Mouse (Mus musculus) midbrain, embryonic 11.5 days (tissue): ENCODE data around the gene Hsd17b12. TPM values are rescaled to one million over a fixed set of nuclear protein-coding genes. Genes with fewer than 3 reads are reported as not detected.

ENCODE experiments used
- ATAC-seq: fragments of 200-750 bp; cut with Nextera tagmentation; 2 replicates; pipeline ENCODE4 v1.8.0; 2017; ENCODE audit warnings: moderate TSS enrichment, moderate library complexity; ENCODE audit not compliant: low FRiP score
- DNase-seq: peaks from one replicate; pipeline ENCODE4 v3.0.0; 2015; ENCODE audit warnings: low spot score; ENCODE audit errors: missing footprints
- H3K27ac ChIP-seq: fragments of 300-500 bp; sonication (generic); 2 replicates; pipeline ENCODE4 v1.5.1; 2014; ENCODE audit warnings: low read depth, low read length
- H3K27me3 ChIP-seq: fragments of 300-500 bp; sonication (generic); 2 replicates; pipeline ENCODE4 v1.6.1; 2014; ENCODE audit warnings: mild to moderate bottlenecking, low read length, moderate library complexity, mixed read lengths; ENCODE audit not compliant: control insufficient read depth, insufficient read depth
- H3K36me3 ChIP-seq: fragments of 300-500 bp; sonication (generic); 2 replicates; pipeline ENCODE4 v1.6.1; 2014; ENCODE audit warnings: mild to moderate bottlenecking, low read length, moderate library complexity, mixed read lengths; ENCODE audit not compliant: control insufficient read depth, insufficient read depth
- H3K4me1 ChIP-seq: fragments of 300-500 bp; sonication (generic); 2 replicates; pipeline ENCODE4 v1.6.1; 2014; ENCODE audit warnings: low read length; ENCODE audit not compliant: control insufficient read depth, insufficient read depth
- H3K4me2 ChIP-seq: fragments of 300-500 bp; sonication (generic); 2 replicates; pipeline ENCODE4 v1.6.1; 2014; ENCODE audit warnings: mild to moderate bottlenecking, moderate library complexity
- H3K4me3 ChIP-seq: fragments of 300-500 bp; sonication (generic); 2 replicates; pipeline ENCODE4 v1.5.1; 2014; ENCODE audit warnings: low read depth, low read length
- H3K9ac ChIP-seq: fragments of 300-500 bp; sonication (generic); 2 replicates; pipeline ENCODE4 v1.6.1; 2014; ENCODE audit warnings: low read length
- H3K9me3 ChIP-seq: fragments of 300-500 bp; sonication (generic); 2 replicates; pipeline ENCODE4 v1.6.1; 2016; ENCODE audit warnings: low read length; ENCODE audit not compliant: control insufficient read depth
- WGBS: fragments of 180-500 bp; shearing (Covaris S2); extraction: QIAGEN DNeasy Blood & Tissue Kit; methylation state at CpG from one replicate; pipeline ENCODE4 v1.1.7; 2014; 5-methylcytosine and 5-hydroxymethylcytosine counted together
- polyA plus RNA-seq: library from polyadenylated mRNA; unstranded; fragments of >200 nt; fragmentation: Nextera tagmentation; extraction: Ambion mirVana; gene quantifications from 2 replicates; pipeline ENCODE4 v1.2.1, GENCODE M21; 2014

The Hsd17b12 gene
- polyA plus RNA-seq, result 131 and 141 TPM in 2 replicates

DNA sequence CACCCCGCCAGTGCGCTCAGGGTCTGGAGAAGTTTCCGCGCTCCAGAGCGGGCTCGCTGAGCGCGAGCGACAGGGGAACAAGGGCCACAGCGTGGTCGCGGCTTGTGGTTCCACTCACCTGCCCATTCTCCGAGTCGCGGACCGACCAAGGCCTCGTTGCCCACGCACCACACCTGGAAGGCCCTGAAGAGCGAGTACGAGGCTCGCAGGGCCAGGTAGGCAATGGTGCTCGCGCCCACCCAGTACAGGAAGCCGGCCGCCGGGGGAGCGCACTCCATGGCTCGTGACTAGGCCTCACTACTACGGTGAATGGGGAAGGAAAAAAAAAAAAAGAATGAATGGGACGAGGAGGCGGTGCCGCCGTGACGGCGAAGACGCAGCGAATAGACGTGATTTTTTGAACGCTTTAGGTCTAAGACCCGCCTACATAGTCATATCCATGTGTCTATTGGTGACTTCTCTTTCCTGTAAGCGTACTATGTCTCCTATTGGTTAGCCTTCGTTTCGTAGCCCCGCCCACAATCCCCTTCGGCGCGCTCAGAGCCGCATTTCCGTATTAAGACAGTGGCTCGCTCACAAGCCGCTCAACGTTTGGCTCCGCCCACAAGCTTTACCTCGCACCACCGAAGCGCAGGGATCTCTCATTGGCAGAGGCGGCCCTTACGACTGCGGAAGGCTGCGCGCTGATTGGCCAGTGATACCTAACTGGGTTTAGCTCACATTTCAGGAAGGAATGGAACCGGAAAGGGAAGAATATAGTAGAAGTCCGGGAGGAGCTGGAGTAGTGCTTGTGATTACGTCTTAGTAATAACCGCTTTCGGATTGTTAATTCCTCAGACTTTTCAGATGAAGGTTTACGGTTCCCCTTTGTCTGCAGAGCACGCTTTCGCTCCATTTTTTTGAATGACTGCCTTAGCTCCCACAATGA lies at the start of gene Hsd17b12:
Gene Hsd17b12 (minus strand): TSS at position 373 of the 928 bp plus-strand sequence.
- Histone ChIP-seq H3K36me3 (no peaks in the 10 kb centered on the region), H3K27ac (peak within 1 kb of the TSS; percentile 72), H3K27me3 (no peaks in the 10 kb centered on the region), H3K4me1 (peaks cover 14% of the 10 kb centered on the region), H3K9me3 (no peaks in the 10 kb centered on the region), H3K9ac (peak within 1 kb of the TSS; percentile 86), H3K4me3 (peak within 1 kb of the TSS; percentile 87), H3K4me2 (peak within 1 kb of the TSS; percentile 74)
- WGBS, result under 1% methylated on average over 69 of the region's 69 CpGs
- ATAC-seq (peak; percentile 100), DNase-seq (peak; percentile 99)

- H3K36me3 ChIP-seq, result no peaks in the 10 kb centered on the region
- no peak overlapping the region for H3K9ac ChIP-seq
- H3K9me3 ChIP-seq, result no peaks in the 10 kb centered on the region
- 72% methylated on average over 2 of the region's 2 CpGs for WGBS
- H3K4me1 ChIP-seq, result peaks cover 6% of the 10 kb centered on the region
- DNase-seq (no peak), ATAC-seq (no peak)
- no peak overlapping the region for H3K27ac ChIP-seq
- no peak overlapping the region for H3K4me2 ChIP-seq
- no peak overlapping the region for H3K4me3 ChIP-seq
- H3K27me3 ChIP-seq, result no peaks in the 10 kb centered on the region
Measured at GRCm38 (mm10) chr2:94184906-94185305, 27.1 kb upstream of the Hsd17b12 start.

- H3K4me1 ChIP-seq, result peaks cover 6% of the 10 kb centered on the region
- no peaks in the 10 kb centered on the region for H3K9me3 ChIP-seq
- H3K4me2 ChIP-seq, result no peak overlapping the region
- ATAC-seq (peak; percentile 72), DNase-seq (no peak)
- no peak overlapping the region; the same call in 1 of the 2 replicates for H3K27ac ChIP-seq
- no peaks in the 10 kb centered on the region for H3K27me3 ChIP-seq
- no peaks in the 10 kb centered on the region for H3K36me3 ChIP-seq
- H3K9ac ChIP-seq, result no peak overlapping the region
- H3K4me3 ChIP-seq, result no peak overlapping the region
- WGBS, result 4% methylated on average over 6 of the region's 6 CpGs
Measured at GRCm38 (mm10) chr2:94184142-94184541, 26.4 kb upstream of the Hsd17b12 start.

DNA sequence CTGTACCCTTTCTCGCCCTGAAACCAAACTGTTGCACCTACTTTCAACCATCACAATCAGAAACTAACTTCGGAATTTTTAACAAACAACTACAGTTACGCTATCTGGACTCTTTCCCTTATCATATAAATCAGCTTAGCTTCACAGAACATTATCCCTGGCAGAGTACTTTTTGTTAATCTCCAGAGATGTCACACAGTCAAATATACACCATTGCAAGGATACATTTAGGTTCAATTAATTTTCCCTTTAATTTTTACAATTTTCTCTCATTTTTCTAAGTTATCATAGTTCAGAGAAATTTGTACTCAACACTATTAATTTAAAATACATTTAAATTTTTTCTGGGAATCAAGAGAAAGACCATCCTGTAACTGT lies 21.3 kb upstream of the Hsd17b12 start:
- Histone ChIP-seq H3K27ac (no peak overlapping the region), H3K9ac (peak overlapping the region; percentile 80), H3K4me3 (peak overlapping the region; percentile 76; the same call in 1 of the 2 replicates), H3K9me3 (no peaks in the 10 kb centered on the region), H3K36me3 (no peaks in the 10 kb centered on the region), H3K27me3 (no peaks in the 10 kb centered on the region), H3K4me2 (peak overlapping the region; percentile 23; the same call in 1 of the 2 replicates), H3K4me1 (peaks cover 10% of the 10 kb centered on the region)
- ATAC-seq (peak; percentile 53; the same call in 1 of the 2 replicates), DNase-seq (no peak)
- under 1% methylated on average over 3 of the region's 3 CpGs for WGBS

DNA sequence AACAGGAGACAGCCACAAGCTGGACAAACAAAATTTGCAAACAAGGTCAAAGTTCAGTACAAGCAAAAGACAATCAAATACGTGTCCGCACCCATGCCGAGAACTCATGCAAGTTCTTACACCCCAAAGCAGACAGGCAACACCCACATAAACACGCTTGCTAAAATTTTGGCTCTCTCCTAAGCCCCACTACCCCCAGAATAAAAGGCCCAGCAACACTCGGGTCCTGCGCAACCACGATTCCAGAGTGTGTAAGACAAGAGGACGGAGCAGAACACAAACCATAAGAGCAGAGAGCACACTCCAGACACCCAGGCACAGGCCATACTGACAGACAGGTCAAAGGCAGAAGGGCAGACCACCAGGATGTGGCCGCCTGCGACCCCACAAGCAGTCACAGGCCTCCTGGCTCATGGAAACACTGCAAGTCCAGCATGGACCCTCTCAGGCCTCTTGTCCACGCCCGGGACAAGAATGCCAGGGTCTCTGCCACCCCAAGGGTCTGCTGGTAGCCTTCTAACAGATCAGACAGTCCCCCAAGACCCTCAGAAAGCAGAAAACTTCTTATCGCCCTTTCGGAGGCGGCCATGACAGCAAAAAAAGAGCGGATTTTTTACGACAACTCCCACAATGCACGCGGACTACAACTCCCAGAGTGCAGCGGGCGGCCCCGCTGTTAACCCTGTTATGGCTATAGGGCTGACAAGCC lies 20.7 kb upstream of the Hsd17b12 start:
- 2% methylated on average over 22 of the region's 22 CpGs for WGBS
- H3K4me3 ChIP-seq, result peak overlapping the region; percentile 76
- ATAC-seq, result peak; percentile 98

GRCm38 (mm10) chr2:94177294-94177693 lies 19.5 kb upstream of the Hsd17b12 start:
- ATAC-seq (no peak), DNase-seq (no peak)
- peak overlapping the region; percentile 82 for H3K4me2 ChIP-seq
- H3K9ac ChIP-seq, result no peak overlapping the region
- no peaks in the 10 kb centered on the region for H3K27me3 ChIP-seq
- H3K4me1 ChIP-seq, result peaks cover 9% of the 10 kb centered on the region
- no peaks in the 10 kb centered on the region for H3K36me3 ChIP-seq
- no peak overlapping the region for H3K27ac ChIP-seq
- H3K9me3 ChIP-seq, result no peaks in the 10 kb centered on the region
- 87% methylated on average over 6 of the region's 6 CpGs for WGBS
- H3K4me3 ChIP-seq, result no peak overlapping the region

More for the DNA sequence above, 20.7 kb upstream of the Hsd17b12 start:
- Histone ChIP-seq H3K9ac (peak overlapping the region; percentile 80), H3K36me3 (no peaks in the 10 kb centered on the region), H3K27me3 (no peaks in the 10 kb centered on the region), H3K27ac (no peak overlapping the region), H3K9me3 (no peaks in the 10 kb centered on the region), H3K4me2 (peak overlapping the region; percentile 82), H3K4me1 (peaks cover 9% of the 10 kb centered on the region)
- DNase-seq, result peak; percentile 98

DNA sequence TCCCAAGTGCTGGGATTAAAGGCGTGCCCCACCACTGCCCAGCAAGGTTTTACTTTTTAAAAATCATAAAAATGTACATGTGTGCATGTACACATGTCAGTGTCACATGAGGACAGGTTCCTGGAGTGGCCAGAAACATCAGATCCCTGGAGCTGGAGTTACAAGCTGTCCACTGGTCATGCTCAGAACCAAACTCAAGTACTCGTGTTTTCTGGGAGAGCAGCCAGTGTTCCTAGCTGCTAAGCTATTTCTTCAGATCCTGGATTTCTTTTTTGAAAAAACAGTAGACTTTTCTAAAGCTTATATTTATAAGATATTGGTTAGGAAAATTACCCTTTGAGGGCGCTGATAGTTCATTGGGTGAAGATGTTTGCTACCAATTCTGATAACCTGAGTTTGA lies 18.6 kb upstream of the Hsd17b12 start:
- H3K9ac ChIP-seq, result no peak overlapping the region
- H3K4me1 ChIP-seq, result peaks cover 9% of the 10 kb centered on the region
- H3K4me2 ChIP-seq, result no peak overlapping the region
- no peaks in the 10 kb centered on the region for H3K9me3 ChIP-seq
- H3K4me3 ChIP-seq, result no peak overlapping the region
- no peak overlapping the region for H3K27ac ChIP-seq
- no peaks in the 10 kb centered on the region for H3K27me3 ChIP-seq
- H3K36me3 ChIP-seq, result no peaks in the 10 kb centered on the region
- no peak for ATAC-seq
- no peak for DNase-seq
- 94% methylated on average over 3 of the region's 3 CpGs for WGBS

- Histone ChIP-seq H3K27ac (no peak overlapping the region), H3K36me3 (no peaks in the 10 kb centered on the region), H3K27me3 (no peaks in the 10 kb centered on the region), H3K4me1 (peaks cover 9% of the 10 kb centered on the region), H3K4me3 (no peak overlapping the region), H3K9me3 (no peaks in the 10 kb centered on the region), H3K4me2 (no peak overlapping the region), H3K9ac (no peak overlapping the region)
- no peak for DNase-seq
- ATAC-seq, result no peak
- 91% methylated on average over 13 of the region's 13 CpGs for WGBS
Measured at GRCm38 (mm10) chr2:94173549-94173948, 15.8 kb upstream of the Hsd17b12 start.

- Histone ChIP-seq H3K9ac (no peak overlapping the region), H3K36me3 (no peaks in the 10 kb centered on the region), H3K9me3 (no peaks in the 10 kb centered on the region), H3K4me2 (no peak overlapping the region), H3K27me3 (no peaks in the 10 kb centered on the region), H3K27ac (no peak overlapping the region), H3K4me3 (no peak overlapping the region), H3K4me1 (no peaks in the 10 kb centered on the region)
- DNase-seq (no peak), ATAC-seq (no peak)
- WGBS, result 60% methylated on average over 2 of the region's 2 CpGs
Measured at GRCm38 (mm10) chr2:94163207-94163606, 5.4 kb upstream of the Hsd17b12 start.
